Mouse (Mus musculus) MEL (cell line): ENCODE results near the gene Wasf2. TPM values are rescaled to one million over a fixed set of nuclear protein-coding genes. Genes with fewer than 3 reads are reported as not detected.

Experiments used
- DNase-seq: peaks from one replicate; pipeline ENCODE4 v3.0.0; 2011; ENCODE audit warnings: low read depth, low spot score
- H3K27ac ChIP-seq: 2 replicates; pipeline ENCODE4 v1.5.1; 2012; ENCODE audit warnings: low read depth, mild to moderate bottlenecking, control low read depth, low read length, moderate library complexity; ENCODE audit not compliant: control insufficient read depth
- H3K27me3 ChIP-seq, 2 experiments: fragments of 150-350 bp in 1 of 2; sonication (generic) in 1 of 2; 2 replicates each; pipeline ENCODE4 v1.6.1; 2012; ENCODE audit warnings: low read length in 2 of 2, mild to moderate bottlenecking in 2 of 2, improper control_type of control experiment in 1 of 2, moderate library complexity in 1 of 2; ENCODE audit not compliant: insufficient read depth in 2 of 2, control insufficient read depth in 1 of 2
- H3K36me3 ChIP-seq, 2 experiments: 2 replicates each; pipeline ENCODE4 v1.6.1; 2012 to 2014; ENCODE audit warnings: low read length in 2 of 2, improper control_type of control experiment in 1 of 2, inconsistent platforms in 1 of 2, mild to moderate bottlenecking in 1 of 2; ENCODE audit not compliant: insufficient read depth in 2 of 2, control insufficient read depth in 1 of 2
- H3K4me1 ChIP-seq, 2 experiments: fragments of 150-350 bp in 1 of 2; sonication (generic) in 1 of 2; 2 replicates each; pipeline ENCODE4 v1.6.1; 2012; ENCODE audit warnings: low read length in 2 of 2, improper control_type of control experiment in 1 of 2, mild to moderate bottlenecking in 1 of 2; ENCODE audit not compliant: insufficient read depth in 2 of 2, control insufficient read depth in 1 of 2
- H3K4me3 ChIP-seq, 2 experiments: fragments of 150-350 bp in 1 of 2; sonication (generic) in 1 of 2; 2 replicates each; pipeline ENCODE4 v1.5.1; 2012; ENCODE audit warnings: low read depth in 2 of 2, low read length in 2 of 2, mild to moderate bottlenecking in 2 of 2, moderate library complexity in 2 of 2, control low read depth in 1 of 2, improper control_type of control experiment in 1 of 2; ENCODE audit not compliant: control insufficient read depth in 1 of 2, insufficient read depth in 1 of 2
- H3K79me2 ChIP-seq: 2 replicates; pipeline ENCODE4 v1.6.1; 2012; ENCODE audit warnings: mild to moderate bottlenecking, low read length, moderate library complexity; ENCODE audit not compliant: control insufficient read depth, poor library complexity, insufficient read depth
- H3K9ac ChIP-seq: 2 replicates; pipeline ENCODE4 v1.6.1; 2012; ENCODE audit warnings: low read depth, mild to moderate bottlenecking, control low read depth, low read length, moderate library complexity; ENCODE audit not compliant: control insufficient read depth, poor library complexity, severe bottlenecking
- H3K9me3 ChIP-seq: fragments of 150-350 bp; sonication (generic); replicated peaks from 2 replicates; pipeline ENCODE4 v1.6.1; 2012; ENCODE audit warnings: mild to moderate bottlenecking, low read length, improper control_type of control experiment, moderate library complexity; ENCODE audit not compliant: insufficient read depth
- BHLHE40 ChIP-seq: IDR thresholded peaks from 2 replicates; pipeline ENCODE4 v1.6.1; 2012; ENCODE audit warnings: low read depth, mild to moderate bottlenecking, inconsistent platforms, low read length, improper control_type of control experiment, borderline replicate concordance
- CHD1 ChIP-seq: IDR thresholded peaks from 2 replicates; pipeline ENCODE4 v1.6.1; 2012; ENCODE audit warnings: low read depth, mild to moderate bottlenecking, inconsistent platforms, low read length, improper control_type of control experiment
- CHD2 ChIP-seq: IDR thresholded peaks from 2 replicates; pipeline ENCODE4 v1.6.1; 2011; ENCODE audit warnings: low read length, improper control_type of control experiment
- CTCF ChIP-seq, 3 experiments: IDR thresholded peaks in 2 of 3; conservative IDR thresholded peaks in 1 of 3; 2 replicates each; pipeline ENCODE4 v1.5.1; 2011 to 2012; ENCODE audit warnings: low read length in 3 of 3, low read depth in 2 of 3, mild to moderate bottlenecking in 2 of 3, improper control_type of control experiment in 1 of 3, inconsistent platforms in 1 of 3, mixed read lengths in 1 of 3, moderate library complexity in 1 of 3; ENCODE audit not compliant: control insufficient read depth in 1 of 3, insufficient read depth in 1 of 3, poor library complexity in 1 of 3, severe bottlenecking in 1 of 3
- ELF1 ChIP-seq: IDR thresholded peaks from 2 replicates; pipeline ENCODE4 v1.6.1; 2014; ENCODE audit warnings: low read depth, mild to moderate bottlenecking, inconsistent platforms, low read length, improper control_type of control experiment, moderate library complexity
- GABPA ChIP-seq: IDR thresholded peaks from 2 replicates; pipeline ENCODE4 v1.6.1; 2012; ENCODE audit warnings: low read depth, mild to moderate bottlenecking, inconsistent platforms, low read length, improper control_type of control experiment, moderate library complexity
- GATA1 ChIP-seq: IDR thresholded peaks from 2 replicates; pipeline ENCODE4 v1.6.1; 2011; ENCODE audit warnings: low read depth, low read length, improper control_type of control experiment
- HCFC1 ChIP-seq: IDR thresholded peaks from 2 replicates; pipeline ENCODE4 v1.6.1; 2012; ENCODE audit warnings: low read depth, mild to moderate bottlenecking, inconsistent platforms, low read length, improper control_type of control experiment, moderate library complexity
- KAT2A ChIP-seq: conservative IDR thresholded peaks from 2 replicates; pipeline ENCODE4 v1.6.1; 2012; ENCODE audit warnings: low read depth, low read length, improper control_type of control experiment, inconsistent platforms
- MYB ChIP-seq: IDR thresholded peaks from 2 replicates; pipeline ENCODE4 v1.6.1; 2011; ENCODE audit warnings: mild to moderate bottlenecking, low read depth, low read length, improper control_type of control experiment
- NRF1 ChIP-seq: IDR thresholded peaks from 2 replicates; pipeline ENCODE4 v1.6.1; 2014; ENCODE audit warnings: low read depth, mild to moderate bottlenecking, inconsistent platforms, low read length, improper control_type of control experiment, moderate library complexity; ENCODE audit not compliant: poor library complexity, insufficient read depth, severe bottlenecking
- POLR2A ChIP-seq, 2 experiments: IDR thresholded peaks; 2 replicates each; pipeline ENCODE4 v1.6.1; 2011 to 2012; ENCODE audit warnings: low read length in 2 of 2, mild to moderate bottlenecking in 2 of 2, control low read depth in 1 of 2, improper control_type of control experiment in 1 of 2, low read depth in 1 of 2, moderate library complexity in 1 of 2; ENCODE audit not compliant: control insufficient read depth in 1 of 2, insufficient read depth in 1 of 2, poor library complexity in 1 of 2
- POLR2AphosphoS5 ChIP-seq: IDR thresholded peaks from 2 replicates; pipeline ENCODE4 v1.6.1; 2012; ENCODE audit warnings: low read depth, borderline replicate concordance, mild to moderate bottlenecking, inconsistent platforms, low read length, moderate library complexity, mixed read lengths
- RCOR1 ChIP-seq: IDR thresholded peaks from 2 replicates; pipeline ENCODE4 v1.6.1; 2012; ENCODE audit warnings: low read depth, mild to moderate bottlenecking, inconsistent platforms, low read length, improper control_type of control experiment
- SMC3 ChIP-seq: IDR thresholded peaks from 2 replicates; pipeline ENCODE4 v1.6.1; 2011; ENCODE audit warnings: low read depth, low read length, improper control_type of control experiment
- TAL1 ChIP-seq: IDR thresholded peaks from 2 replicates; pipeline ENCODE4 v1.6.1; 2012; ENCODE audit warnings: mild to moderate bottlenecking, inconsistent platforms, low read length, moderate library complexity, mixed read lengths
- TBP ChIP-seq: IDR thresholded peaks from 2 replicates; pipeline ENCODE4 v1.8.0; 2011; ENCODE audit warnings: low read depth, low read length, improper control_type of control experiment
- TCF12 ChIP-seq: IDR thresholded peaks from 2 replicates; pipeline ENCODE4 v1.6.1; 2014; ENCODE audit warnings: low read depth, mild to moderate bottlenecking, inconsistent platforms, low read length, improper control_type of control experiment, moderate library complexity
- USF1 ChIP-seq: IDR thresholded peaks from 2 replicates; pipeline ENCODE4 v1.6.1; 2014; ENCODE audit warnings: low read depth, mild to moderate bottlenecking, inconsistent platforms, low read length, improper control_type of control experiment, moderate library complexity
- USF2 ChIP-seq, 2 experiments: IDR thresholded peaks; 2 replicates each; pipeline ENCODE4 v1.6.1; 2011 to 2012; ENCODE audit warnings: improper control_type of control experiment in 2 of 2, low read length in 2 of 2, borderline replicate concordance in 1 of 2, inconsistent platforms in 1 of 2, low read depth in 1 of 2, mild to moderate bottlenecking in 1 of 2; ENCODE audit not compliant: insufficient read depth in 1 of 2
- ZC3H11A ChIP-seq: IDR thresholded peaks from 2 replicates; pipeline ENCODE4 v1.6.1; 2012; ENCODE audit warnings: low read depth, mild to moderate bottlenecking, inconsistent platforms, low read length, improper control_type of control experiment
- ZKSCAN1 ChIP-seq: IDR thresholded peaks from 2 replicates; pipeline ENCODE4 v1.6.1; 2012; ENCODE audit warnings: low read depth, mild to moderate bottlenecking, inconsistent platforms, low read length, improper control_type of control experiment, moderate library complexity
- ZMIZ1 ChIP-seq: IDR thresholded peaks from 2 replicates; pipeline ENCODE4 v1.6.1; 2012; ENCODE audit warnings: low read depth, mild to moderate bottlenecking, inconsistent platforms, low read length, improper control_type of control experiment, moderate library complexity
- polyA plus RNA-seq, 2 experiments: library from polyadenylated mRNA; stranded (reverse) in 1 of 2; unstranded in 1 of 2; fragments of >175 nt in 1 of 2; fragments of >200 nt in 1 of 2; gene quantifications; 2 replicates each; pipeline versions ENCODE4 v1.2.1 to v1.2.4; 2012; ENCODE audit warnings: low replicate concordance in 2 of 2, low read depth in 1 of 2; ENCODE audit not compliant: insufficient read length in 2 of 2, insufficient read depth in 1 of 2, missing spikeins in 1 of 2
- total RNA-seq: library from RNA; depleted of rRNA; stranded (reverse); fragments of 300-350 nt; gene quantifications from 2 replicates; pipeline ENCODE4 v1.2.3, GENCODE M21; 2012

The Wasf2 gene
- total and polyA plus RNA-seq, 3 experiments: 16.4 to 53.7 TPM; not detected in 1

- Histone ChIP-seq H3K36me3 (peaks cover 0 to 9% of the 10 kb centered on the region in 2 experiments; a peak in 1 of 4 replicates), H3K27ac (no peak overlapping the region), H3K9ac (no peak overlapping the region), H3K4me1 (peaks cover 0 to 19% of the 10 kb centered on the region in 2 experiments; a peak in 3 of 4 replicates), H3K27me3 (no peaks in the 10 kb centered on the region), H3K9me3 (no peaks in the 10 kb centered on the region), H3K4me3 (no peak overlapping the region), H3K79me2 (no peaks in the 10 kb centered on the region)
- no peak for TF ChIP-seq POLR2AphosphoS5
- TF ChIP-seq NRF1: no peak
- no peak for TF ChIP-seq HCFC1
- TF ChIP-seq MYB: no peak
- no peak for TF ChIP-seq ELF1
- no peak for TF ChIP-seq TCF12
- TF ChIP-seq TBP: no peak
- TF ChIP-seq USF1: no peak
- TF ChIP-seq CHD2: no peak
- no peak for DNase-seq
Measured at GRCm38 (mm10) chr4:133234771-133235170, 104.5 kb downstream of the Wasf2 start.

- no peak overlapping the region for H3K27ac ChIP-seq
- peak; percentile 37 for DNase-seq
- TF ChIP-seq SMC3 (peak; percentile 28; the same call in 1 of the 2 replicates), POLR2A (IDR thresholded peaks at IDR 0.05; ENCODE audit: control insufficient read depth in 1 of 2, insufficient read depth in 1 of 2, low read depth in 1 of 2, low read length in 2 of 2, poor library complexity in 1 of 2) (no peak), CTCF (IDR thresholded peaks at IDR 0.05 in 2 of 3, conservative IDR thresholded peaks at IDR 0.05 in 1 of 3; ENCODE audit: control insufficient read depth in 1 of 3, insufficient read depth in 1 of 3, low read depth in 2 of 3, low read length in 3 of 3, poor library complexity in 1 of 3, severe bottlenecking in 1 of 3) (peak in 2 of 3 experiments; percentile 20 to 27; a peak in 1 of 6 replicates)
- TF ChIP-seq, all 39 proteins: peak for 2
- peaks cover 2% of the 10 kb centered on the region for H3K79me2 ChIP-seq
- H3K9ac ChIP-seq: no peak overlapping the region
- peaks cover 0 to 13% of the 10 kb centered on the region in 2 experiments; a peak in 2 of 4 replicates for H3K36me3 ChIP-seq
- no peaks in the 10 kb centered on the region for H3K27me3 ChIP-seq
- peaks cover 0 to 22% of the 10 kb centered on the region in 2 experiments; a peak in 3 of 4 replicates for H3K4me1 ChIP-seq
- H3K4me3 ChIP-seq: no peak overlapping the region
- H3K9me3 ChIP-seq: no peaks in the 10 kb centered on the region
Measured at GRCm38 (mm10) chr4:133235415-133235814, 105.1 kb downstream of the Wasf2 start.

- H3K9me3 ChIP-seq: no peaks in the 10 kb centered on the region
- no peak for TF ChIP-seq ZKSCAN1
- TF ChIP-seq KAT2A: no peak
- TF ChIP-seq CHD1: no peak
- no peak for TF ChIP-seq ELF1
- no peak for TF ChIP-seq CTCF (IDR thresholded peaks at IDR 0.05 in 2 of 3, conservative IDR thresholded peaks at IDR 0.05 in 1 of 3; ENCODE audit: control insufficient read depth in 1 of 3, insufficient read depth in 1 of 3, low read depth in 2 of 3, low read length in 3 of 3, poor library complexity in 1 of 3, severe bottlenecking in 1 of 3)
- TF ChIP-seq HCFC1: no peak; the same call in 1 of the 2 replicates
- TF ChIP-seq POLR2A (IDR thresholded peaks at IDR 0.05; ENCODE audit: control insufficient read depth in 1 of 2, insufficient read depth in 1 of 2, low read depth in 1 of 2, low read length in 2 of 2, poor library complexity in 1 of 2): no peak
- TF ChIP-seq GATA1: peak; percentile 94
- no peak for TF ChIP-seq ZMIZ1
- 0 out of 2 replicates have a peak, but pooled peaks have one; percentile 47 for TF ChIP-seq TBP
- peak; percentile 84 for TF ChIP-seq TAL1
- TF ChIP-seq USF2 (IDR thresholded peaks at IDR 0.05; ENCODE audit: borderline replicate concordance in 1 of 2, insufficient read depth in 1 of 2, low read depth in 1 of 2, low read length in 2 of 2): no peak
- TF ChIP-seq RCOR1: peak; percentile 88
- TF ChIP-seq ZC3H11A: no peak
- no peak for TF ChIP-seq GABPA
- TF ChIP-seq NRF1: no peak
- TF ChIP-seq BHLHE40: peak; percentile 73
Measured at GRCm38 (mm10) chr4:133237911-133238310, 107.6 kb downstream of the Wasf2 start.

More at GRCm38 (mm10) chr4:133237911-133238310, 107.6 kb downstream of the Wasf2 start:
- peak overlapping the region; percentile 73 for H3K27ac ChIP-seq
- DNase-seq: peak; percentile 97
- H3K4me3 ChIP-seq: no peak overlapping the region
- no peak overlapping the region for H3K9ac ChIP-seq
- peaks cover 0 to 14% of the 10 kb centered on the region in 2 experiments; a peak in 2 of 4 replicates for H3K36me3 ChIP-seq
- H3K4me1 ChIP-seq: peaks cover 0 to 34% of the 10 kb centered on the region in 2 experiments; a peak in 3 of 4 replicates
- H3K79me2 ChIP-seq: peaks cover 8% of the 10 kb centered on the region
- H3K27me3 ChIP-seq: no peaks in the 10 kb centered on the region
